Mouse (Mus musculus) forebrain, embryonic 10.5 days (tissue): ENCODE measurements around the gene Itga3. TPM values are rescaled to one million over a fixed set of nuclear protein-coding genes. Genes with fewer than 3 reads are reported as not detected.

Source experiments
- DNase-seq: peaks from one replicate; pipeline ENCODE4 v3.0.0-alpha.2; 2017; ENCODE audit warnings: low spot score; ENCODE audit errors: extremely low spot score
- H3K27ac ChIP-seq: fragments of 300-500 bp; sonication (generic); 2 replicates; pipeline ENCODE4 v1.5.1; 2016; ENCODE audit warnings: mild to moderate bottlenecking
- H3K27me3 ChIP-seq: fragments of 300-500 bp; sonication (generic); 2 replicates; pipeline ENCODE4 v1.6.1; 2016; ENCODE audit warnings: mild to moderate bottlenecking; ENCODE audit not compliant: poor library complexity, severe bottlenecking
- H3K36me3 ChIP-seq: fragments of 300-500 bp; sonication (generic); replicated peaks from 2 replicates; pipeline ENCODE4 v1.6.1; 2016; ENCODE audit warnings: mild to moderate bottlenecking, moderate library complexity
- H3K4me1 ChIP-seq: fragments of 300-500 bp; sonication (generic); 2 replicates; pipeline ENCODE4 v1.6.1; 2016
- H3K4me3 ChIP-seq: fragments of 300-500 bp; sonication (generic); 2 replicates; pipeline ENCODE4 v1.5.1; 2016; ENCODE audit warnings: mild to moderate bottlenecking, moderate library complexity
- H3K9me3 ChIP-seq: fragments of 300-500 bp; sonication (generic); 2 replicates; pipeline ENCODE4 v1.6.1; 2016; ENCODE audit warnings: mild to moderate bottlenecking, moderate library complexity
- WGBS: fragments of 180-500 bp; shearing (Covaris S2); methylation state at CpG from one replicate; pipeline ENCODE4 v1.1.7; 2016; 5-methylcytosine and 5-hydroxymethylcytosine counted together
- polyA plus RNA-seq: library from polyadenylated mRNA; unstranded; fragments of >200 nt; fragmentation: Nextera tagmentation; extraction: Ambion mirVana; gene quantifications from 2 replicates; pipeline ENCODE4 v1.2.1, GENCODE M21; 2016

Gene Itga3
- polyA plus RNA-seq, 1 experiment from 2014 or later, result 6.5 TPM

DNA sequence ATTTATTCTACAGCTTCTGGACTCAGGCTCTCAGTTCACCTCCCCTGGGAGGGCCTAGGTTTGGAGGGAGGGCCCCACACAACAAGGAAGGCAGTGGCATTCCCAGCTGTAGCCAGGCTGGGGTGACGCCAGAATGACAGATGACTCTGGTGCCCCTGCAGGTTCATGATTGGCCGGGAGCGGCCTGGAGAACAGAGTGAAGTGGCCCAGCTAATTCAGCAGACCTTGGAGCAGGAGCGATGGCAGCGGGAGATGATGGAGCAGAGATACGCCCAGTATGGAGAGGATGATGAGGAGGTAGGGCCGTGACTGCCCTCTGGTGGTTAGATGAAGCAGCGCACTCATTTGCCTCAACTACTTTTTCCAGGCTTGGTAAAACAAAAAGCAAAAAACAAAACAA is 75.5 kb downstream of the Itga3 start:
- Histone ChIP-seq H3K4me3 (peak overlapping the region; percentile 6; the same call in 1 of the 2 replicates), H3K9me3 (no peaks in the 10 kb centered on the region), H3K4me1 (peaks cover 51% of the 10 kb centered on the region), H3K27me3 (no peaks in the 10 kb centered on the region), H3K36me3 (peaks cover 98% of the 10 kb centered on the region), H3K27ac (peak overlapping the region; percentile 45)
- WGBS, result 3% methylated on average over 8 of the region's 8 CpGs
- peak; percentile 77 for DNase-seq

DNA sequence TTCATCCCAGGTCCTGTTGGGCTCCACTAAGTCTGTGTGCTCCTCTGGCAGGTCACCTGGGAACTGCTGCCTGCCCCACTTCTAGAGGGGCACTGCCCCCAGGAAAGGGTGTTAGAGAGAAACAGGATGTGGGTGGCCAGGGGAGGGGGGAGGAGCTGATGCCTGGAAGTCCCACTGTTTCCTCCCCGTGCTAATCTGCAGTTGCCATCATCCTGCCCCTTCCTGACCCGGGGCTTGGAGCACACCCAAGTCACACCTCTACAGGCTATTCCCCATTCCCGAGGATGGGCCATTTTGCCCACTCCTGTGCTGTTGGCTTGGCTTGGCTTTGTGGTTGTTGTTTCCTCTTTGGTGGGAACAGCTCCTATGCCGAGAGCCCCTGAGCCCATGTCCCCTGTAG is 76.1 kb downstream of the Itga3 start:
- H3K4me1 ChIP-seq, result peaks cover 51% of the 10 kb centered on the region
- H3K27me3 ChIP-seq, result no peaks in the 10 kb centered on the region
- H3K4me3 ChIP-seq, result peak overlapping the region; percentile 15; the same call in 1 of the 2 replicates
- 63% methylated on average over 4 of the region's 4 CpGs for WGBS
- DNase-seq, result no peak
- H3K36me3 ChIP-seq, result peaks cover 99% of the 10 kb centered on the region
- peak overlapping the region; percentile 45 for H3K27ac ChIP-seq
- H3K9me3 ChIP-seq, result no peaks in the 10 kb centered on the region

DNA sequence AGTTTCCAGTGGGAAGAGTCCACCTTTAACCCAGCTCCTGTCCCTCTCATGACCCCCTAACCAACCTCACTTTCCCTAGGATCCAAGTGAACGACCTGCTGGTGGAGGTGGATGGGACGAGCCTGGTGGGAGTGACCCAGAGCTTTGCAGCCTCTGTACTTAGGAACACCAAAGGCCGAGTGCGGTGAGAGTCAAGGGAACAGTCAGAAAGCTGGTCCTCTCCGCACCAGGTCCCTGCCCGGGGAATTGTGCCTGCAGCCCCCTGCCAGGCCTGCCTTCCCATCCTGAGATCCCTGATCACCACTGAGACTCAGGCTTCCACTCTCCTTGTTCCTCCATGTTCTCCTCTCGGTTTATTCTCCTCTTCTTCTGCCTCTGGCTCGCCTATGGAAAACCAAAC is 76.5 kb downstream of the Itga3 start:
- Histone ChIP-seq H3K27me3 (no peaks in the 10 kb centered on the region), H3K4me3 (peak overlapping the region; percentile 15; the same call in 1 of the 2 replicates), H3K4me1 (peaks cover 52% of the 10 kb centered on the region), H3K36me3 (peaks cover 99% of the 10 kb centered on the region), H3K9me3 (no peaks in the 10 kb centered on the region), H3K27ac (peak overlapping the region; percentile 45)
- 82% methylated on average over 8 of the region's 8 CpGs for WGBS
- no peak for DNase-seq

DNA sequence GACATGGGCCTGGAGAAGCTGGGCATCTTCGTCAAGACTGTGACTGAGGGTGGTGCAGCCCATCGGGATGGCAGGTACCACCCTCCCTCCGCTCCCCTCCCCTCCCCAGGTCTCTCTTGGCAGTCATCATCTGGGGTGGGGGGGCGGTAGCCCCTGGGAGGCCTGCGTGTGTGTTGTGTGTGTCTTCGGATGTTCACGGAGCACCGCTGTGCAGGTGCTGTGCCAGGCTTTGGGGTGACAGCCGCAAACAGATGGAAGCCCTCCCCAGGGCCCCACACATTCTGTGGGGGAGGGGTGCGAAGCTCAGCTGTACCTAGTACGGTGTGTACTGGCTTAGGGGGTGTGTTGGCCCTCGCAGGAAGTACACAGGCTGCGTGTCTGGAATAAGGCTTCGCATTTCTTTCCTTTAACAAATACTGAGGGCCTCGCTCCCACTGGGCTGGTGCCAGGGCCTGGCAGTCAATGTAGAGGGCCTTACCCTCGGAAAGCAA is 78.5 kb downstream of the Itga3 start:
- H3K4me1 ChIP-seq, result peaks cover 63% of the 10 kb centered on the region
- H3K27me3 ChIP-seq, result no peaks in the 10 kb centered on the region
- peak overlapping the region; percentile 67 for H3K27ac ChIP-seq
- 91% methylated on average over 16 of the region's 16 CpGs for WGBS
- H3K36me3 ChIP-seq, result peaks cover 91% of the 10 kb centered on the region
- no peaks in the 10 kb centered on the region for H3K9me3 ChIP-seq
- peak overlapping the region; percentile 25; the same call in 1 of the 2 replicates for H3K4me3 ChIP-seq
- DNase-seq, result no peak

DNA sequence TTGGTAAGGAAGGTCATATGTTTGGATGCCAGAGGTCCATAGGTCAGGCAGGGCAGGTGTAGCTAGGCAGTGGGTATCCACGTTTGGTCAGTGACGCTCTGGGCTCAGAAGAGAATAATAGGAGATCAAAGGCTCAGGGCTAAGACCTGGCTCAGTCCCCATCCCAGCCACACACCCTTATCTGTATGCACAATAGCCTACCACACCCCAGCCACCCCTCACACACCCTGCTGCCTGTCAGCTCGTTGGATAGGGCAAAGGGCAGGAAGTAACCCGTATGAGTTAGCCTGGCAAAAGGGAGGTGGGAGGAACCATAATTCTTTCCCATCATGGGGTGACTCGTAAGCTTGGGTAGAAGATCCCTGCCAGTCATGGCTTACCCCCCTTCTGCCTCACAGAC is 79.0 kb downstream of the Itga3 start:
- 82% methylated on average over 5 of the region's 5 CpGs for WGBS
- peaks cover 87% of the 10 kb centered on the region for H3K36me3 ChIP-seq

DNA sequence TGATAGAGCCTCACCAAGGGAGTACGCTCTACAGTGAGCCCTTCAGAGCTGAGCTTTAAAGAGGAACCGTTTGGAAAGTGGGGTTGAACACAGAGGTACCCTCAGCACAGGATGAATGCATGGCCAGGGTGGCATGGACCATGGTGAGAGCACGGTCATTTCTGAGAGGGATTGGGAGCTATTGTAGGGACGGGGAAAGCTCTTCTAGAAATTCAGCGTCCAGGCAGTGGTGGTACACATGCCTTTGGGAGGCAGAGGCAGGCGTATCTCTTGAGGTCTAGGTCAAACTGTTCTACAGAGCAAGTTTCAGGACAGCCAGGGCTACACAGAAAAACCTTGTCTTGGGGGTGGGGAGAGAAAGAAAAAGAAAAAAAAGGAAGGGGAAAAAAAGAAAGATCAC is 79.6 kb downstream of the Itga3 start:
- DNase-seq, result no peak
- Histone ChIP-seq H3K36me3 (peaks cover 80% of the 10 kb centered on the region), H3K4me1 (peaks cover 74% of the 10 kb centered on the region), H3K27me3 (no peaks in the 10 kb centered on the region), H3K9me3 (no peaks in the 10 kb centered on the region), H3K4me3 (no peak overlapping the region), H3K27ac (peak overlapping the region; percentile 27; the same call in 1 of the 2 replicates)
- 93% methylated on average over 6 of the region's 6 CpGs for WGBS

More for the DNA sequence above, 79.0 kb downstream of the Itga3 start:
- Histone ChIP-seq H3K9me3 (no peaks in the 10 kb centered on the region), H3K4me3 (peak overlapping the region; percentile 25; the same call in 1 of the 2 replicates), H3K4me1 (peaks cover 68% of the 10 kb centered on the region), H3K27ac (peak overlapping the region; percentile 67), H3K27me3 (no peaks in the 10 kb centered on the region)
- DNase-seq, result no peak

DNA sequence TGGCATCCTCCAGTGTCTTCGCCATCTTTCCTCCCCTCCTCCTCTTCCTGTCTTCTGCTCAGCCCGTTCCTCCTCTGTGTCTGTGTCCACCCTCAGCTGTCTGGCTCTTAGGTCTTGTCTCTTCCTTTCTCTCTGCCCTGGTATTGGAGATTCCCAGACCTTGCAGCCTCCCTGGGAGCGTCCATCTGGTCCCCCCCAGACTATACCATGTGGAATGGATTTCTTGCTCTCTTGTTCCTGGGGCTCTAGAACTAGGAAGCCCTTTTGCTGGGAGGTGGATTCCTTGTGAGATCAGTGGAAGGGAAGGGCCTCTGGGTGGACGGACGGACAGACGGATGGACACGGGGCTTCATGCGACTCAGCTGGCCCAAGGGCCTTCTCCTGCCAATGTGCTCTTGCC is 80.5 kb downstream of the Itga3 start:
- WGBS, result 86% methylated on average over 8 of the region's 8 CpGs
- Histone ChIP-seq H3K27me3 (no peaks in the 10 kb centered on the region), H3K36me3 (peaks cover 72% of the 10 kb centered on the region), H3K4me3 (peak overlapping the region; percentile 96; the same call in 1 of the 2 replicates), H3K27ac (peak overlapping the region; percentile 27; the same call in 1 of the 2 replicates), H3K9me3 (no peaks in the 10 kb centered on the region), H3K4me1 (peaks cover 76% of the 10 kb centered on the region)
- no peak for DNase-seq

DNA sequence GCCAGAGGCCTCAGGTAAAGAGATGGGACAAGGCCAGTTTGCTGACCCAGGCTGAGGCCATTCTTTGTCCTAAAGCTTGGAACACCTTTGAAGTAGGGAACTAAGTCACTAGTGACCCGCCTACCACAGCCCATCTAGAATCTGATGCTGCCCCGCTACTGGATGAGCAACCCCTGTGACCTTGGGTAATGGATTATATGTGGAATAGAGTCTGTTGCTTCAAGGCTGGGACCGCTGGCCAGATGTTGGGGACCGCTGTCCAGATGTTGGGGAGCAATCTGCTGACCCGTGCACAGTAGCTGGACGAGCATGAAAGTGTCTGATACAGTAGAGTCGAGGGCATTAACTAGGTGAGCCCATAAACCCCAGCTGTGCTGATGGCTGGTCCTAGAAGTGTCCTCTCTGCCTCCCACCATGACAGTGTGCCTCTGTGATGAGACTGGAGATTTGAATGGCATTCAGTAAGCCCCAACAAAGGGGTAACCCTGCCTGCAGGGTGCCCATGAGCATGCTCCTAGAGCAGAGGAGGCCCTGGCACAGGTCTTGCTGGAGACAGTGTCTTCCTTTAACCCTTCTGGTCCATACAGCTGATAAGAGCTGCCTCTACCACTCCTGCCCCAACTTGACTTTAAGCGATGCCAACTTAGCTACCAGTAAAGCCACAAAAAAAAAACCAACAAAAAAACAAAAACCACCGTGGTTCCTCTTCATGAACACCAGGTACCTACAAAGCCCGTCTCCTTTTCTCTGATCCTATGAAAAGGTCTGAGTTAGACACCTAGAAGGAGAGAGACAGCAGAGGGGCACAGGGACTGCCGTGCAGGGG is 81.4 kb downstream of the Itga3 start:
- Histone ChIP-seq H3K27ac (peak overlapping the region; percentile 97), H3K4me3 (peak overlapping the region; percentile 96), H3K4me1 (peaks cover 74% of the 10 kb centered on the region), H3K36me3 (peaks cover 63% of the 10 kb centered on the region), H3K9me3 (no peaks in the 10 kb centered on the region), H3K27me3 (no peaks in the 10 kb centered on the region)
- DNase-seq, result no peak
- 88% methylated on average over 11 of the region's 11 CpGs for WGBS

Other genes with a start within 250 kb of the Itga3 start
- 62.2 and 65.3 TPM in 2 replicates for gene Col1a1, start 140.6 kb downstream of the Itga3 start, polyA plus RNA-seq
- not detected in 2 replicates for gene Hils1, start 109.2 kb downstream of the Itga3 start, polyA plus RNA-seq
- not detected in 2 replicates for gene Sgca, start 100.5 kb downstream of the Itga3 start, polyA plus RNA-seq
- 8.7 and 10.7 TPM in 2 replicates for gene Ppp1r9b, start 85.8 kb downstream of the Itga3 start, polyA plus RNA-seq
- gene Samd14, start 66.9 kb downstream of the Itga3 start, polyA plus RNA-seq, result 35.8 and 36.7 TPM in 2 replicates
- 12.1 and 12.5 TPM in 2 replicates for gene Pdk2, start 35.4 kb downstream of the Itga3 start, polyA plus RNA-seq
- gene Dlx3, start 43.3 kb upstream of the Itga3 start, polyA plus RNA-seq, result 3.5 and 3.6 TPM in 2 replicates
- gene Dlx4, start 69.5 kb upstream of the Itga3 start, polyA plus RNA-seq, result 0.21 and 0.26 TPM in 2 replicates
- gene Tac4, start 184.7 kb upstream of the Itga3 start, polyA plus RNA-seq, result not detected in 2 replicates
- gene Kat7, start 233.4 kb upstream of the Itga3 start, polyA plus RNA-seq, result 93.2 and 93.7 TPM in 2 replicates